Comparison of ENCODE assay signal across 10 mouse cellular contexts in genomic region chr7:44890180-44890579, GRCm38 (mm10). TPM values are rescaled to one million over a fixed set of nuclear protein-coding genes. Genes with fewer than 3 reads are reported as not detected.
A peak's percentile ranks its signal among the peaks of the same experiment; 100 is the strongest.
DNase-seq lines count a peak whose midpoint lies in the region; ATAC-seq lines count a peak whose summit lies in the region.
"Had no signal": no experiment of that assay in that cellular context is flagged by ENCODE, and none has a peak within 500 bp of the region (broad histone marks: within the 10 kb centered on the region; RNA-seq: fewer than 3 reads in every experiment).

No protein-coding gene starts in this region.

- peak; percentile 14 for DNase-seq in A20 (ENCODE audit: low read depth, low spot score)
- DNase-seq in embryonic facial prominence, embryonic 10.5 days (ENCODE audit: low spot score), result no peak
- DNase-seq in gastrocnemius, postnatal 10 days, result no peak
- DNase-seq: adrenal gland, postnatal 14 days; thymus, postnatal 25 days had no signal

- H3K27me3 ChIP-seq in embryonic facial prominence, embryonic 10.5 days (replicated peaks; ENCODE audit: low read depth, poor library complexity, severe bottlenecking), result no peaks in the 10 kb centered on the region
- H3K27me3 ChIP-seq in hindbrain, embryonic 15.5 days, result no peaks in the 10 kb centered on the region
- H3K27me3 ChIP-seq in midbrain, embryonic 13.5 days, result no peaks in the 10 kb centered on the region
- H3K27me3 ChIP-seq: heart, embryonic 13.5 days had no signal

- H3K4me2 ChIP-seq in hindbrain, embryonic 15.5 days, result peak overlapping the region; percentile 89
- H3K4me2 ChIP-seq in midbrain, embryonic 13.5 days (replicated peaks), result peak overlapping the region; percentile 98

- peak overlapping the region; percentile 84 for H3K4me3 ChIP-seq in embryonic facial prominence, embryonic 10.5 days
- peak overlapping the region; percentile 79; the same call in 1 of the 2 replicates for H3K4me3 ChIP-seq in hindbrain, embryonic 15.5 days
- peak overlapping the region; percentile 82 for H3K4me3 ChIP-seq in midbrain, embryonic 13.5 days (replicated peaks)

- no peaks in the 10 kb centered on the region for H3K9me3 ChIP-seq in embryonic facial prominence, embryonic 10.5 days
- no peaks in the 10 kb centered on the region for H3K9me3 ChIP-seq in hindbrain, embryonic 15.5 days
- no peaks in the 10 kb centered on the region for H3K9me3 ChIP-seq in midbrain, embryonic 13.5 days
- H3K9me3 ChIP-seq: heart, embryonic 13.5 days had no signal

- H3K27ac ChIP-seq in embryonic facial prominence, embryonic 10.5 days (replicated peaks), result no peak overlapping the region
- no peak overlapping the region for H3K27ac ChIP-seq in hindbrain, embryonic 15.5 days (replicated peaks)
- no peak overlapping the region for H3K27ac ChIP-seq in midbrain, embryonic 13.5 days

- WGBS in embryonic facial prominence, embryonic 10.5 days, result 90% methylated on average over 7 of the region's 7 CpGs
- 89% methylated on average over 7 of the region's 7 CpGs for WGBS in hindbrain, embryonic 15.5 days
- 94% methylated on average over 7 of the region's 7 CpGs for WGBS in midbrain, embryonic 13.5 days

- no peak for ATAC-seq in hindbrain, embryonic 15.5 days (ENCODE audit: low FRiP score, low read depth)
- ATAC-seq in midbrain, embryonic 13.5 days, result no peak
- ATAC-seq in inflammation-experienced regulatory T-cells, adult 6 months, result no peak
- ATAC-seq in erythroblast, adult 5-6 weeks (replicated peaks; ENCODE audit: low FRiP score, poor library complexity, severe bottlenecking), result no peak

- peaks cover 57% of the 10 kb centered on the region for H3K36me3 ChIP-seq in embryonic facial prominence, embryonic 10.5 days (replicated peaks)
- peaks cover 9% of the 10 kb centered on the region for H3K36me3 ChIP-seq in hindbrain, embryonic 15.5 days
- H3K36me3 ChIP-seq in midbrain, embryonic 13.5 days, result peaks cover 45% of the 10 kb centered on the region

- H3K9ac ChIP-seq in hindbrain, embryonic 15.5 days, result no peak overlapping the region
- 0 out of 2 replicates have a peak overlapping the region, but pooled peaks have one; percentile 89 for H3K9ac ChIP-seq in midbrain, embryonic 13.5 days (replicated peaks)

- peaks cover 27% of the 10 kb centered on the region for H3K4me1 ChIP-seq in embryonic facial prominence, embryonic 10.5 days
- peaks cover 54% of the 10 kb centered on the region for H3K4me1 ChIP-seq in hindbrain, embryonic 15.5 days (replicated peaks)
- peaks cover 63% of the 10 kb centered on the region for H3K4me1 ChIP-seq in midbrain, embryonic 13.5 days (replicated peaks)

RNA-seq across cellular contexts. Expression of gene Med25, which starts 2.3 kb away (rescaled TPM):
- polyA plus RNA-seq in embryonic facial prominence, embryonic 10.5 days (2016; fragmentation: Nextera tagmentation; extraction: Ambion mirVana), result 135 and 146 TPM in 2 replicates
- polyA plus RNA-seq in hindbrain, embryonic 15.5 days (2015; fragmentation: Nextera tagmentation; extraction: Ambion mirVana), result 145 and 164 TPM in 2 replicates
- 151 and 162 TPM in 2 replicates for polyA plus RNA-seq in midbrain, embryonic 13.5 days (2015; fragmentation: Nextera tagmentation; extraction: Ambion mirVana)
- 10 to 100 TPM; 44.7 to 53.5 TPM for total RNA-seq in gastrocnemius, postnatal 10 days (2021)
- polyA plus RNA-seq in inflammation-experienced regulatory T-cells, adult 6 months (2017; shearing (Covaris generic)), result 10 to 100 TPM in 2 of 3 experiments, 1 to 10 TPM in 1; 7.1 to 14.1 (median 11.1) TPM
- 6.5 and 8.4 TPM in 2 replicates for total RNA-seq in erythroblast, adult 5-6 weeks (2015; ENCODE audit: low replicate concordance)
- 3.2 and 5.3 TPM in 2 replicates for total RNA-seq in erythroblast, adult 5-6 weeks (2017; ENCODE audit: low replicate concordance)

RNA-seq across cellular contexts. Expression of gene Fuz, which starts 5.7 kb away (rescaled TPM):
- 17.6 and 20.1 TPM in 2 replicates for polyA plus RNA-seq in embryonic facial prominence, embryonic 10.5 days (2016; fragmentation: Nextera tagmentation; extraction: Ambion mirVana)
- polyA plus RNA-seq in hindbrain, embryonic 15.5 days (2015; fragmentation: Nextera tagmentation; extraction: Ambion mirVana), result 20.1 and 20.8 TPM in 2 replicates
- 24.2 and 26.9 TPM in 2 replicates for polyA plus RNA-seq in midbrain, embryonic 13.5 days (2015; fragmentation: Nextera tagmentation; extraction: Ambion mirVana)
- 10 to 100 TPM; 15.0 to 18.1 TPM for total RNA-seq in gastrocnemius, postnatal 10 days (2021)
- 10 to 100 TPM in 2 of 3 experiments, 1 to 10 TPM in 1; 8.0 to 15.3 (median 11.0) TPM for polyA plus RNA-seq in inflammation-experienced regulatory T-cells, adult 6 months (2017; shearing (Covaris generic))
- total RNA-seq in erythroblast, adult 5-6 weeks (2015; ENCODE audit: low replicate concordance), result 1.3 TPM in 1 of 2 replicates, not detected in the other
- 2.2 and 4.3 TPM in 2 replicates for total RNA-seq in erythroblast, adult 5-6 weeks (2017; ENCODE audit: low replicate concordance)

RNA-seq across cellular contexts. Expression of gene Ptov1, which starts 20.6 kb away (rescaled TPM):
- polyA plus RNA-seq in embryonic facial prominence, embryonic 10.5 days (2016; fragmentation: Nextera tagmentation; extraction: Ambion mirVana), result 514 and 525 TPM in 2 replicates
- 460 and 518 TPM in 2 replicates for polyA plus RNA-seq in hindbrain, embryonic 15.5 days (2015; fragmentation: Nextera tagmentation; extraction: Ambion mirVana)
- polyA plus RNA-seq in midbrain, embryonic 13.5 days (2015; fragmentation: Nextera tagmentation; extraction: Ambion mirVana), result 524 and 584 TPM in 2 replicates
- total RNA-seq in gastrocnemius, postnatal 10 days (2021), result 100 to 1,000 TPM; 210 to 216 TPM
- polyA plus RNA-seq in inflammation-experienced regulatory T-cells, adult 6 months (2017; shearing (Covaris generic)), result 1 to 10 TPM; 1.9 to 5.6 (median 3.2) TPM
- total RNA-seq in erythroblast, adult 5-6 weeks (2015; ENCODE audit: low replicate concordance), result 6.9 and 8.1 TPM in 2 replicates
- total RNA-seq in erythroblast, adult 5-6 weeks (2017; ENCODE audit: low replicate concordance), result 8.8 and 12.1 TPM in 2 replicates

RNA-seq across cellular contexts. Expression of gene Pnkp, which starts 33.2 kb away (rescaled TPM):
- polyA plus RNA-seq in embryonic facial prominence, embryonic 10.5 days (2016; fragmentation: Nextera tagmentation; extraction: Ambion mirVana), result 34.4 and 36.3 TPM in 2 replicates
- 29.1 and 30.6 TPM in 2 replicates for polyA plus RNA-seq in hindbrain, embryonic 15.5 days (2015; fragmentation: Nextera tagmentation; extraction: Ambion mirVana)
- 32.3 and 38.5 TPM in 2 replicates for polyA plus RNA-seq in midbrain, embryonic 13.5 days (2015; fragmentation: Nextera tagmentation; extraction: Ambion mirVana)
- total RNA-seq in gastrocnemius, postnatal 10 days (2021), result 10 to 100 TPM; 14.4 to 16.5 TPM
- 10 to 100 TPM; 43.2 to 49.7 (median 46.8) TPM for polyA plus RNA-seq in inflammation-experienced regulatory T-cells, adult 6 months (2017; shearing (Covaris generic))
- 17.3 and 43.3 TPM in 2 replicates for total RNA-seq in erythroblast, adult 5-6 weeks (2015; ENCODE audit: low replicate concordance)
- total RNA-seq in erythroblast, adult 5-6 weeks (2017; ENCODE audit: low replicate concordance), result 26.8 and 32.5 TPM in 2 replicates

RNA-seq across cellular contexts. Expression of gene Ap2a1, which starts 39.1 kb away (rescaled TPM):
- 75.1 and 77.1 TPM in 2 replicates for polyA plus RNA-seq in embryonic facial prominence, embryonic 10.5 days (2016; fragmentation: Nextera tagmentation; extraction: Ambion mirVana)
- polyA plus RNA-seq in hindbrain, embryonic 15.5 days (2015; fragmentation: Nextera tagmentation; extraction: Ambion mirVana), result 130 and 132 TPM in 2 replicates
- polyA plus RNA-seq in midbrain, embryonic 13.5 days (2015; fragmentation: Nextera tagmentation; extraction: Ambion mirVana), result 98.1 and 98.6 TPM in 2 replicates
- 10 to 100 TPM; 59.0 to 65.0 TPM for total RNA-seq in gastrocnemius, postnatal 10 days (2021)
- 10 to 100 TPM in 1 of 3 experiments, 1 to 10 TPM in 2; 6.1 to 12.1 (median 7.1) TPM for polyA plus RNA-seq in inflammation-experienced regulatory T-cells, adult 6 months (2017; shearing (Covaris generic))
- total RNA-seq in erythroblast, adult 5-6 weeks (2015; ENCODE audit: low replicate concordance), result 29.4 and 43.1 TPM in 2 replicates
- total RNA-seq in erythroblast, adult 5-6 weeks (2017; ENCODE audit: low replicate concordance), result 27.5 and 36.0 TPM in 2 replicates

Comparison
In these comparisons a context has a peak if more than half of its experiments do, and no peak if none do; other contexts are left out.
1. RNA of gene Ptov1, which starts 20.6 kb away (polyA plus RNA-seq): 524 to 584 TPM in midbrain, embryonic 13.5 days, 514 to 525 TPM in embryonic facial prominence, embryonic 10.5 days and 460 to 518 TPM in hindbrain, embryonic 15.5 days; 1.9 to 5.6 TPM in inflammation-experienced regulatory T-cells, adult 6 months; every median in the first group is over 10 times any median in the second.
2. Peak in every context shown above with its lines, with median percentiles within 50 percentile points of each other: H3K4me3 ChIP-seq.